Mouse (Mus musculus) hindbrain, embryonic 13.5 days (tissue): ENCODE data around the gene Ddx3x. TPM values are rescaled to one million over a fixed set of nuclear protein-coding genes. Genes with fewer than 3 reads are reported as not detected.
A peak's percentile ranks its signal among the peaks of the same experiment; 100 is the strongest.
"Not testable (repeated sequence)": the region's sequence is repeated elsewhere in the genome, so short reads cannot be mapped to it uniquely, and the experiment has no call there.

Experiments used
- ATAC-seq: fragments of 200-750 bp; cut with Nextera tagmentation; 2 replicates; pipeline ENCODE4 v1.8.0; 2017; ENCODE audit warnings: moderate TSS enrichment; ENCODE audit not compliant: low FRiP score
- H3K27ac ChIP-seq: fragments of 300-500 bp; sonication (generic); 2 replicates; pipeline ENCODE4 v1.5.1; 2015; ENCODE audit warnings: inconsistent platforms, mild to moderate bottlenecking, moderate library complexity
- H3K27me3 ChIP-seq: fragments of 300-500 bp; sonication (generic); 2 replicates; pipeline ENCODE4 v1.6.1; 2015; ENCODE audit warnings: mild to moderate bottlenecking, inconsistent platforms
- H3K36me3 ChIP-seq: fragments of 300-500 bp; sonication (generic); 2 replicates; pipeline ENCODE4 v1.6.1; 2015; ENCODE audit warnings: mild to moderate bottlenecking, inconsistent platforms
- H3K4me1 ChIP-seq: fragments of 300-500 bp; sonication (generic); replicated peaks from 2 replicates; pipeline ENCODE4 v1.6.1; 2015; ENCODE audit warnings: inconsistent platforms
- H3K4me2 ChIP-seq: fragments of 300-500 bp; sonication (generic); 2 replicates; pipeline ENCODE4 v1.6.1; 2015; ENCODE audit warnings: inconsistent platforms, mild to moderate bottlenecking, moderate library complexity
- H3K4me3 ChIP-seq: fragments of 300-500 bp; sonication (generic); 2 replicates; pipeline ENCODE4 v1.5.1; 2015; ENCODE audit warnings: mild to moderate bottlenecking, inconsistent platforms
- H3K9ac ChIP-seq: fragments of 300-500 bp; sonication (generic); 2 replicates; pipeline ENCODE4 v1.6.1; 2015; ENCODE audit warnings: mild to moderate bottlenecking, inconsistent platforms
- H3K9me3 ChIP-seq: fragments of 300-500 bp; sonication (generic); 2 replicates; pipeline ENCODE4 v1.6.1; 2016; ENCODE audit warnings: inconsistent platforms
- WGBS: fragments of 180-500 bp; shearing (Covaris S2); methylation state at CpG from one replicate; pipeline ENCODE4 v1.1.7; 2015; 5-methylcytosine and 5-hydroxymethylcytosine counted together
- polyA plus RNA-seq: library from polyadenylated mRNA; unstranded; fragments of >200 nt; fragmentation: Nextera tagmentation; extraction: Ambion mirVana; gene quantifications from 2 replicates; pipeline ENCODE4 v1.2.1, GENCODE M21; 2015

Gene Ddx3x
- 120 and 125 TPM in 2 replicates for polyA plus RNA-seq

DNA sequence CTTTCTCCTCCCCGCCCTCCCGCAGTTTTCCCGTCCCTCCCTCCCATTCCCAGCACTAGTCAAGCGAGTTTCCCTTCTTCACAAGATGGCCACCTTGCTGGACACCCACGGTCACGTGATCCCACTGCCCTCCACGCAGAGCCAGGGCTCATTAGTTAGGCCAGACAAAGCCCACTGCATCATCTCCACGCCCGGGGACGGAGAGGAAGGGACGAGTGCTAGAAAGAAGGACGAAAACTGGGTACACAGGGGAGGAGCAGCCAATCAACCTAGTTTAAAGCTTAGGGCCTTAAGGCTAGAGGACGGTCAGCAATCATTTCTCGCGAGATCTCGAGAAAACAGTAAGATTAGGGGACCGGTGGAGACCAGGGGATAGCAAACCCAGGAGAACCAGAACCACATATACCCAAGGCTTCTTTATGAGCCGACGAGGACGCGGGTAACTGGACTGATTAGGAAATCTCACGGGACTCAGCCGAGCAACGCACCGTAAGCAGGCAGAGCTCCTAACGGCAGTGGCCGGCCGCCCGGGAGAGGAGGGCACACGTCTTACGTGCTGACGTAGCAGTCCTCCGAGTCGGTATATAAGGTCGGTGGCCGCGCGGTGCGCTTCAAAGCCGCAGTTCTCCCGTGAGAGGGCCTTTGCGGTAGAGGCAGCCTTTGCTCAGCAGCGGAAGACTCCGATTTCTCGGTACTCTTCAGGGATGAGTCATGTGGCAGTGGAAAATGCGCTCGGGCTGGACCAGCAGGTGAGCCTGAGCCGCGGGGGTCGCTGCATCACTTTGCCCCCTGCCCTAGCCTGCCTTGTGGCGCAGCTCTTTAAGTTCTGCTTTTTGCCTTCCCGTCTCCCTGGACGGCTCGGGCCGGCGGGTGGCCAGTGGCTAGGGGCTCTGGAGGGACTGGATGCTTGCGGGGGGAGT, at the start of gene Ddx3x:
Ddx3x (plus strand) TSS at position 562 of the 920 bp plus-strand sequence.
- H3K36me3 ChIP-seq = peaks cover 10% of the 10 kb centered on the region; the same call in 1 of the 2 replicates
- no peaks in the 10 kb centered on the region for H3K9me3 ChIP-seq
- H3K9ac ChIP-seq = peak within 1 kb of the TSS; percentile 98
- peak within 1 kb of the TSS; percentile 99 for H3K27ac ChIP-seq
- H3K4me1 ChIP-seq = peaks cover 26% of the 10 kb centered on the region
- H3K4me2 ChIP-seq = peak within 1 kb of the TSS; percentile 76
- under 1% methylated on average over 50 of the region's 57 CpGs for WGBS
- H3K27me3 ChIP-seq = peaks cover 3% of the 10 kb centered on the region; the same call in 1 of the 2 replicates
- ATAC-seq = peak; percentile 95
- H3K4me3 ChIP-seq = peak within 1 kb of the TSS; percentile 80

DNA sequence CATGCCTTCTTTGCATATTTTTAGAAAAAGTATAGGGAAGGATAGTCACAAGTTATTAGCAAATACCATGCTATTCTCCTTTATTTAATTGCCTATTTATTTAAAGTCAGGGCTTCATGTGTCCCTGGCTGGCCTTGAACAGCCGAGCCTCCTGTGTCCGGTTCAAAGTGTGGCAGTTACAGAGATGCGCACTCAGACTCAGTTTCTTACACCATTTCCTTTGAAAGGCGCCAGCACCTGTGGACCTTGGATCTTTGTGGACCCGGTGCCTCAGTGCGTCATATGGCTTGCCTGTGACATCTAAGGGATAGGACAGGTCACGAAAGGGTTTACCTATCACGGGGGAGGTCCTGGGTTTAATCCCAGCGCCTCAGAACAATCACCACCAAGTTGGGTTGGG, 49.5 kb upstream of the Ddx3x start:
- Histone ChIP-seq H3K4me3 (peak overlapping the region; percentile 18; the same call in 1 of the 2 replicates), H3K4me2 (peak overlapping the region; percentile 40), H3K36me3 (no peaks in the 10 kb centered on the region), H3K27me3 (peaks cover 37% of the 10 kb centered on the region), H3K27ac (peak overlapping the region; percentile 92), H3K4me1 (peaks cover 9% of the 10 kb centered on the region), H3K9me3 (no peaks in the 10 kb centered on the region), H3K9ac (peak overlapping the region; percentile 51; the same call in 1 of the 2 replicates)
- peak; percentile 15 for ATAC-seq
- 31% methylated on average over 9 of the region's 9 CpGs for WGBS

DNA sequence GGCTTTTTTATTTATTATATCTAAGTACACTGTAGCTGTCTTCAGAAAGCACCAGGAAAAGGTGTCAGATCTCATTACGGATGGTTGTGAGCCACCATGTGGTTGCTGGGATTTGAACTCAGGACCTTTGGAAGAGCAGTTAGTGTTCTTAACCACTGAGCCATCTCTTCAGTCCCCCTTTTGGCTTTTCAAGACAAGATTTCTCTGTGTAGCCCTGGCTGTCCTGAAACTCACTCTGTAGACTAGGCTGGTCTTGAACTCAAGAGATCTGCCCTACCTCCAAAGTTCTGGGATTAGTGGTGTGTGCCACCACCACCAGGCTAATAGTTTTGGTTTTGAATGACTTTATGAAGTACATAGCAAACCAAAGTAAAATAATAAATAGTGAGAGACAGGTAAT, 47.9 kb upstream of the Ddx3x start:
- H3K9me3 ChIP-seq, H3K27ac ChIP-seq, H3K36me3 ChIP-seq, ATAC-seq, H3K4me3 ChIP-seq, H3K4me2 ChIP-seq, H3K9ac ChIP-seq: not testable (repeated sequence)
- peaks cover 37% of the 10 kb centered on the region for H3K27me3 ChIP-seq
- WGBS = 96% methylated on average over 1 of the region's 1 CpGs
- peaks cover 14% of the 10 kb centered on the region for H3K4me1 ChIP-seq

DNA sequence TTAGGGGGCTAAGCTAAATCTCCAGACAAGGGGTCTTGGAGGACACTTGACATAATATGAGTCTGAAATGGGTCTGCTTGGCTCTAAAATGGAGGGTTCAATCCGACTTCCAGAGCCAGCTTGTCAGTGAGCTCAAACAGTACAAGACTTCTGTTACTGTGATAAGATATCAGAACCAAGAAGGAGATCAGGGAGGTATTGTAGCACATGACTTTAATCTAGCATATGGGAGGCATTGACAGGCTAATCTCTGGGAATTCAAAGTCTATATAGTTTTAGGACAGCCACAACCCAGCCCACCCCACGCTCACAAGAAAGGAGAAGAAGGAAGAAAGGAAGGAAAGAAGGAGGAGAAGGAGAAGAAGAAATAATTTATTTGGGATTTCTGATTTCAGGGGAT, 47.1 kb upstream of the Ddx3x start:
- H3K27me3 ChIP-seq = peaks cover 45% of the 10 kb centered on the region
- H3K9ac ChIP-seq = no peak overlapping the region
- 62% methylated on average over 2 of the region's 2 CpGs for WGBS
- no peak overlapping the region for H3K4me3 ChIP-seq
- no peak overlapping the region for H3K4me2 ChIP-seq
- no peaks in the 10 kb centered on the region for H3K9me3 ChIP-seq
- H3K27ac ChIP-seq = no peak overlapping the region
- H3K36me3 ChIP-seq = no peaks in the 10 kb centered on the region
- peaks cover 14% of the 10 kb centered on the region for H3K4me1 ChIP-seq
- no peak for ATAC-seq

DNA sequence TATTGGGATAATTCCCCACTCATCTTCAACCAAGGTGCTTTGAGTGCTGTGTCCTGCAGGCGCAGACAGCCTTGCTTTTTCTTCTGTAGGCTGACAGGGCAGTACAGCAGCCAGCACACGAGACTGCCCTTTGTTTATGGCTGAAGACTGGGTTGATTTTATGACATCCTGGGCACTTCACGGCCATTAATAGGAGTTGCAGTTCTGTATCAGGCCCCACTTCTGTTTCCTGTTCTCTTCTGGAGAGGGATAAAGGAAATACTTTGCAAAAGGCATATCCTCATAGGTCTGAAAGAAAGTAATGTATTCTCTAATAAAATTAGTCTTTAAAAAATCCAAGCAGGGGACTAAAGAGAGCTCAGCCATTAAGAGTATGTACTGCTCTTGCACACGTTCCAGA, 46.1 kb upstream of the Ddx3x start:
- Histone ChIP-seq H3K9ac (no peak overlapping the region), H3K27me3 (peaks cover 54% of the 10 kb centered on the region), H3K9me3 (no peaks in the 10 kb centered on the region), H3K4me3 (no peak overlapping the region), H3K36me3 (no peaks in the 10 kb centered on the region), H3K4me2 (no peak overlapping the region), H3K27ac (no peak overlapping the region), H3K4me1 (peaks cover 14% of the 10 kb centered on the region)
- WGBS = 68% methylated on average over 4 of the region's 4 CpGs
- ATAC-seq = no peak

DNA sequence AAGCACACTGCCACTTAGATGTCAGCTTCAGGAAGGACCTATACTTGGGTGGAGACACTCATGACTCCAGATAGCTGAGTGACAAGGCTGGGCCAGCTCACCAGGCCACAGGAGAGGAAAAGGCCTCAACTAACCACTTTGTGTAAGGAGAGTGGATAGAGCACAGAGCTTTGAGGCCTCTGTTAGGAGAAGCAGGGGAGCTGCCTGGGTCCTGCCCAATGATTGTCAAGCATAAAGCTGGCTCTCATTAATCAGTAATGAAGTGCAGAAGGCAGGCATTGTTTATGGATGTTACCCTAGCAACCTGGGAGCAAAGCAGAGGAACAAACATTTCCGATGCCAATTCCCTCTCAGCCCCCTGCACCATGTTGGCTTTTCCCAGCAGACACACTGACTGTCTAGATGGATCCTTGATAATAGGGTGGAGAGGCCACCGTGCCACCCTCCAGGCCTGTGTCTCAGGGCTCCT, 44.6 kb upstream of the Ddx3x start:
- Histone ChIP-seq H3K36me3 (no peaks in the 10 kb centered on the region), H3K9me3 (no peaks in the 10 kb centered on the region), H3K4me3 (no peak overlapping the region), H3K4me2 (no peak overlapping the region), H3K27ac (peak overlapping the region; percentile 70), H3K27me3 (peaks cover 54% of the 10 kb centered on the region), H3K4me1 (peaks cover 20% of the 10 kb centered on the region), H3K9ac (no peak overlapping the region)
- 11% methylated on average over 2 of the region's 2 CpGs for WGBS
- ATAC-seq = peak; percentile 60

DNA sequence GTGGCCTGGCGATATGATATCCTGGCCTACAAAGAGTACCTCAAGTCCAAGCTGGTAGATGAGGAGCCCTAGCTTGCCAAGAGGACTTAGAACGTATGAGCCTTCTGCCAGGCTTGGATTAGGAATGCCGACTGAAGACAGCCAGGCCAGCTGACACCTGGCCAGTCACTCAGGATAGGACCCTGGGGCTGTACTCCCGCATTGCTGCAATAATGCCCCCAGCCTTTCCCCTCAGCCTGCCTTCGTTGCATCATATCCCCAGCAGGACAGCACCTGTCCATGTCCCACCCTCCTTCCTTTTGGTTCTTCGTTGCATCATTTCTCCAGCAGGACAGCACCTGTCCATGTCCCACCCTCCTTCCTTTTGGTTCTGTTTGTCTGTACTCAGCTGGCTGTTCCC, 41.3 kb upstream of the Ddx3x start:
- no peak overlapping the region for H3K9ac ChIP-seq
- no peak overlapping the region for H3K4me3 ChIP-seq
- 92% methylated on average over 6 of the region's 6 CpGs for WGBS
- no peaks in the 10 kb centered on the region for H3K36me3 ChIP-seq
- H3K4me2 ChIP-seq = no peak overlapping the region
- H3K4me1 ChIP-seq = peaks cover 18% of the 10 kb centered on the region
- peaks cover 52% of the 10 kb centered on the region for H3K27me3 ChIP-seq
- H3K9me3 ChIP-seq = no peaks in the 10 kb centered on the region
- no peak for ATAC-seq
- H3K27ac ChIP-seq = no peak overlapping the region

DNA sequence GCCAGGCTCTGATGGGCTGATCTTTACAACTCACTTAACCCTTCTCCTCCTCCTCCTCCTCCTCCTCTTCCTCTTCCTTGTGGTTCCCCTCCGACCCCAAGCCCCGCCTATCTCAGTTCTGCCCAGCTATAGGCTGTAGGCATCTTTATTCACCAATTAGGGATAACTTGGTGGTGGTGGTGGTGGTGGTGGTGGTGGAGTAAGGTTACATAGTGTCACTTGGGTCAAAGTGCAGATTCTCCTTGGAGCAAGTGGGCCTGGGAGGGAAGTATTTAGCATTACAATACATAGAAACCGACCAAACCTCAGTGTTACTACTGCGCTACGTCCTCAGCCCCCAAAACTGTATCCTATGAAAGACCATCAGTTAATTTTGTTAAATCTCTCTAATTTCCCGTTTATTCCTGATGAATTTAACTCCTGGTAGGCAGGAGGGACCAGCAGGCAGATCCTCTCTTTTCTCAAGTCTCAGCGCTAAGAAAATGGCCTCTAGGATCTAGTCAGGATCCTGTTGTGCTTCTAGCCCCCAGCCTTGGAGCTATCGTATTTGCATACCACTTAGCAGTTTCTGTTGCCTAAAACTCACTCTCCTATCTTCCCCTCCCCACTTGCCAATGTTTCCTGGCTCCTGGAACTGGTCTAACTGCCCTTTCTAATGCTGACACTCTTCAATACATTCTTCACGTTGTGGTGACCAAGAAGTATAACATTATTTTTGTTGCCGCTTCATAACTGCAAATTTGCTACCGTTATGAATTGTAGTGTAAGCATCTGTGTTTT, 39.9 kb upstream of the Ddx3x start:
- H3K4me2 ChIP-seq = peak overlapping the region; percentile 65
- H3K9me3 ChIP-seq = no peaks in the 10 kb centered on the region
- peaks cover 54% of the 10 kb centered on the region for H3K27me3 ChIP-seq
- H3K27ac ChIP-seq = peak overlapping the region; percentile 98
- 9% methylated on average over 11 of the region's 11 CpGs for WGBS
- H3K4me1 ChIP-seq = peaks cover 18% of the 10 kb centered on the region
- H3K4me3 ChIP-seq = peak overlapping the region; percentile 39
- ATAC-seq = no peak
- no peaks in the 10 kb centered on the region for H3K36me3 ChIP-seq
- H3K9ac ChIP-seq = peak overlapping the region; percentile 78

DNA sequence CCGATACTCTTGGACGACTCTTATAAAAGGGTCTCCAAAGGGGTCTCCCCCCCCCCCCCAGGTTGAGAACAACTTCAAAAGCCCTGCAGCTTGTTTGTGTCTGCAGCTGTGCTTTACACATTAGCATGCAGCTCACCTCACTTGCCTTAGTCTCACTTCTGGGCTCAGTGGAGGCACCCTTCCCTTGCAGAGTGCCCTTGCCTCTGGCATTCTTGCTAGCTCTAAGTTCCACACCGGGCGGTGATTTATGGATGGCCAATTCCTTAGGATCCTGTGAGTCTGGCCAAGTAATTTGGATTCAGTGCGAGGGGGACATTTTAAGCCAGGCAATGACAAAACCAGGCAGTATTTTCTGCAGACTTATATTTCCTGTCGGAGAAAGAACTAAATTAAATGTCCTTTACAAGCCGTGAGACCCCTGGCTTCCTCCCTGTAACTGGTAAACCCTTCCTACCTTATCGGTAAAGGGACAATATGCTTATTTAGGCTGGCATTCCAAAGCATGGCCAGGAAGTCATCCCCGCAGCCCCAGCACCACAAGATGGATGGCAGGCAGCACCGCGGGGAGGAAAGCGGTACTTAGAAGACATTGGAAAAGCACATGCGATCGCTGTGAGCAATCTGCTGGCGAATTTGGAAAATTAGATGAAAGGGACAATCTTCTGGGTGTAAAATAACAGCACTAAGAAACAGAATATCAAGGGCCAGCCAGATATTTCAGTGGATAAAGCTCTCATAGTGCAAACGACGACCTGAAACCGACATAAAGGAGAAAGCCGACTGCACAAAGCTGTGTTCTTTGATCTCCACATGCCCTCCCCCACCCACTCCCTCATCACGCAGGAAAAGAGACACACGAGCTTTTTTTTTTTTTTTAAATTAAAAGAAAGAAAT, 39.1 kb upstream of the Ddx3x start:
- Histone ChIP-seq H3K27ac (peak overlapping the region; percentile 98), H3K4me3 (peak overlapping the region; percentile 39), H3K4me2 (peak overlapping the region; percentile 65), H3K9ac (peak overlapping the region; percentile 78), H3K36me3 (no peaks in the 10 kb centered on the region), H3K9me3 (no peaks in the 10 kb centered on the region), H3K27me3 (peaks cover 52% of the 10 kb centered on the region), H3K4me1 (peaks cover 9% of the 10 kb centered on the region)
- peak; percentile 41 for ATAC-seq
- 7% methylated on average over 21 of the region's 21 CpGs for WGBS

DNA sequence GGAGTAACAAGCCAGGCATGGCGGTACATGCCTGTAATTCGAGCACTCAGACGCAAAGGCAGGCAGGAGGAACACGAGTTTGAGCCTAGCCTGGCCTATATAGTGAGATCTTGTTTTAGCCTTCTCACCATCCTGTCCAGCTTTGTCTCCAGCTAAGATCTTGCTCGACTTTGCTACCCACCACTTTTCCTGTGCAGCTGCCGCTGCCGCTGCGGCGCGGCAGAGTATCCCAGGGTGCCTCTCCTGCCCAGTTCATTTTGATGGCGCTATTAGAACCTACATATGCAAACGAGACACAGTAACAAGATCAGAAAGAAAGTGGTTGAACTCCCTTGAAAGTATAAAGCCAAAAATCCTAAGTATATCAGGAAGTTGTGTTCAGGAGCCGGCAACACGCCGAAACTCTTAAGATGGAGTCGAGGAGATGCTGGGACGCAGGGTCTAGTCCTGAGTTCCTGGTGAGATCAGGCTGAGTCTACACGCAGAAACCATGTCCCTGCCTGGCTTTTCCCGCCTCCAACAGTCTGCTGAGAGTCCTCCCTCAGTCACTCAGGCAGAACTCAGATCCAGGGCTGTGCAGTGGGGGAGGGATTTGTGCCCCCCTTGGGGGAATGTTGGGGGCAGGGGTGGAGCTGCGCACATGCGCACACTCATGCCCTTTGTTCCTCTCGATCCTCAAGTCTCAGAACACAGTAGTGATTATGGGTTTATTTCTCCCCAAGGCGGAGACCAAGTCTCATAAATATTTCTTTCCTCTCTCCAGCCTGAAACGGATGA, 38.3 kb upstream of the Ddx3x start:
- 14% methylated on average over 24 of the region's 24 CpGs for WGBS
- Histone ChIP-seq H3K36me3 (no peaks in the 10 kb centered on the region), H3K27me3 (peaks cover 53% of the 10 kb centered on the region), H3K4me2 (peak overlapping the region; percentile 65), H3K4me3 (peak overlapping the region; percentile 39), H3K27ac (peak overlapping the region; percentile 98), H3K9me3 (no peaks in the 10 kb centered on the region), H3K9ac (peak overlapping the region; percentile 78), H3K4me1 (peaks cover 9% of the 10 kb centered on the region)
- peak; percentile 95 for ATAC-seq
